Mouse (Mus musculus) right cerebral cortex, postnatal 14 days (tissue): ENCODE data around the gene Gamt.

Source experiments
- DNase-seq: peaks from one replicate; pipeline ENCODE4 v3.0.0; 2022

The Gamt gene

DNA sequence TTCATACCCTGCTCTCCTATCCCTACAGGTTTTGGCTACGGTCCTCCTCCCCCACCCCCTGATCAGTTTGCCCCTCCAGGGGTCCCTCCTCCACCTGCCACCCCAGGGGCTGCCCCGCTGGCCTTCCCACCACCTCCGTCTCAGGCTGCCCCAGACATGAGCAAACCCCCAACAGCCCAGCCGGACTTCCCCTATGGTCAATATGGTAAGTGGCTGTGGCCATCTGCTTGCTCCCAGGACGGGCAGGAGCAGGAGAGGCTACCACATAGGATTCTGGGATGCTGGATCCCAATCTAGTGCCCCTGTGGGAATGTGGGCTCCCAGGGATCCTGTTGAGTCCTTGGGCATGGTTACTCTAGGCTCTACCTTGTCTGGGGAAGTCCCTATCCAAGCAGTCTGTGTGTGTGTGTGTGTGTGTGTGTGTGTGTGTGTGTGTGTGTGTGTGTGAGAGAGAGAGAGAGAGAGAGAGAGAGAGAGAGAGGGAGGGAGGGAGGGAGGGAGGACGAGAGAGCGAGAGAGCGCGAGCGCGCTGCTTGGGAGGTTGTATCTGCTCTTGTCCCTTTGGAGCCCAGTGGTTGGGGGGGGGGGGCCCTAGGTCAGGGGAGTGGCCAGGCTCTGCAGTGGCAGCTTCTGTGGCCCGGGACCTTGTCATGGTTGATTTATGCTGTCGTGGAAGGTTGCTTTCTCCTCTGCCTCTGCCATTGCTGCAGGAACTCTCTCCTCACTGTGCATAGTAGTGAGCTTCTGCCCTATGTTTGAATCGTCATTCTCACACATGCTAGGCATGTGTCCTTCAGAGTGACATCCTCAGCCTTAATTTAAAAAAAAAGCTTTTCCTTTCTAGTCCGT, 24.6 kb upstream of the Gamt start:
- no peak for DNase-seq

DNA sequence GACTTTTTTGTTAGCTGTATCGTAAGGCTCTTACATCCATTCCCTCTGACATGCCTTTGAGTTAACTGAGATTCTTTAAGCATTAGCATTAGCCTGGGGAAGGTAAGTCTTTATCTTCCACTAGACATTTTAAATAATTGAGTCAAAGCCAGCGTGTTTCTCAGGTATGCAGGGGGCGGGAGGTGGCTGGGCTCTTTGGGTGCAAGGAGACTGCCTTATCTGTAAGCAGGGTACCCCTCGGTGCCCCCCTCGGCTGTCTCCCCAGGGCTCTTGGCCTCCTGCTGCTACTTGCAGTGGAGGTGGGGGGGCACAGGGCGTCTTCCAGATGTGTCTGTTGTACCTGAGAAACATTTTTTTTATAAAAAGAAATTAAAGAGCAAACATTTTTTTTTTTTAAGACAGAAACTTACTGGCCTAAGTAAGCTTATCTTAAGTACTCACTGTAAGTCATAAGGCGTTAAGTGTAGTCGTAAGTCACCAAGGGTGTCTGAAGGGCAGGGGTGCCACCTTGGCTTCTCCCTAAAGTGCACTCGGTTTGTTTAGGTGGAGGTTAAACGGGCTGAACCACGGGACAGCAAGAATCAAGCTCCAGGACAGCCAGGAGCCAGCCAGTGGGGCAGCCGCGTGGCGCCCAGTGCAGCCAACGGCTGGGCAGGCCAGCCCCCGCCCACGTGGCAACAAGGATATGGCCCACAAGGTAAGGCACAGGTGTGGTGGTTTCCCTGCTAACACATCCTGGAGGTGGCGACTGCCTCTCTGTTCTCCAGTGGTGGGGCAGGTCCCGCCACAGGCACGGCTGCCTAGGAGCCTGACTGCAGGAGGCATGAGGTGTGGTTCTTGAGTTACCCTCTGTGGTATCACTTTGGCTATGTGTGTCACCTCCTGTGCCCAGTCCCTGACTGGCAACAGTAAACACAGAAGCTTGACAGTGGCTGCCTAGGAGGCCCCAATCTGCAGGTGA, 21.9 kb upstream of the Gamt start:
- no peak for DNase-seq

DNA sequence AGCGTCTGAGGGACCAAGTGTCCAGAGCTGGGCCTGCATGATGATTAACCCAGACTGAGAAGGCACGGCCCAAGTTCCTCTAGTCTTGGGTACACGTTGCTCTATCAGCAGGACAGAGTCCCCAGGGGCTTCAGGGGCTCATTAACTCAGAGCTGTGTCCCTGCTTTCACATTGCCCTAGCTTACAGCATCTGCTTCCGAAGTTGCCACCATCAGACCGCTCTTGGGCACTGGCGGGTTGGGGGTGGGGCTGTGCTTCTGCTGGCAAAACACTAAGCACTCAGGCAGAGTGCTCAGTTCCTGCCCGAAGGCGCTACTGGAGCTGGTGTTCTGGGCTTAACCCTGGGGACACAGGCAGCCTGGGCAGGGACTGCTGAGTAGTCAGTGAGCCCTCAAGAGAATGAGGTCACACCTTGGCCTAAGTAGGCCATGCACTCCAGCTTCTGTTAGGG, 21.1 kb upstream of the Gamt start:
- peak; percentile 40 for DNase-seq

DNA sequence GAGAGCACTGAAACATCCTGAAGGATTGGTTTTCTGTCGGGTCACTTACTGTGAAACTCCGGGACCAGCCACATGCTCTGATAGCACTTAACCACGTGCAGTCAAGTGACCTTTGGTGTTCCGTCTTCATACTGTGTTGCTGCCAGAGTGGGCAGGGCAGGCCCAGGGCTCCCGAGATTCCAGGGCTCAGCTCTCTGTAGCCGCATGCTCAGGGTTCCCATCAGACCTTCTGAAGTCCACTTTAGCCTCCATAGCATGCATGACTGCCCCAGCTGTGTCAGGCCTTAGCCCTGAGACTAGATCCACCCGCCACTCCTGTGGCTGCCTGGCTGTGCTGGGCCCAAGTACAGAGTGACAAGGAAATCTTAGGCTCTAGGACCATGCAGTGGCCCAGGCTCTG, 20.5 kb upstream of the Gamt start:
- DNase-seq, result no peak

DNA sequence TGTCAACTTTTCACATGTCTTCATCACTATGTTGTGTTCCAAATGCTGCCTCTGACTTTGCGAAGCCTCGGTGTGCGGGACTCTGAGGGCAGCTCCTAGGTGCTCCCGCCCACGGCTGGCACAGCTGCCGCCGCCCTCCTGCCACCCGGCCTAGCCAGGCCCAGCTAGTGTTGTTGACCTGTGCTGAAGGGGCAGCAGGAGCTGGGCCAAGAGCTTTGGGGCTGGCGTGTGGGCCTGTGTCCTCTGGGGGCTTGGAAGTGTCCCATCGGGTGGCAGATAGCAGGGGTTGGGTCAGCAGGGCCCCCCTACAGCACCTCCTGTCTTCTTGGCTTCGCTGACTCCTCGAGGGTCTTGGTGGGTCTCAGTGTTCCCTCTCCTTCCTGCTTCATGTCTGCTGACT, 18.5 kb upstream of the Gamt start:
- no peak for DNase-seq

DNA sequence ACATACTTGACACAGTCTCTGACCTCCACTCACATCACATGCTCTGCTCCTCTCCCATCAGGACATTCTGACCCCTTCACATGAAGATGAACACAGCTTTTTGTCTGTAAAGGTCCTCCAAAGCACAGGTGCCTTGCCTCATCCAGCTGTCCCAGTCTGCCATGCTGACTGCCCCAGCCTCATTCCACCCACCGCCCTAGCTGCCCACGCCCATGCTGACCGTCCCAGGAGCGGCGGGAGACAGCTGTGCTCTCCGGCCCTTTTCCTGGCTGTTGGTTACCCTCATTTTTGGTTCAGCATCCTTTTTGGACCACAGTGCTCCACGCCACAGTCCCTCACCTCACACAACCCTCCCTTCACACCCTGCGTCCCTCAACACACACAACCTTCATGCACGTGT, 17.6 kb upstream of the Gamt start:
- DNase-seq, result no peak

DNA sequence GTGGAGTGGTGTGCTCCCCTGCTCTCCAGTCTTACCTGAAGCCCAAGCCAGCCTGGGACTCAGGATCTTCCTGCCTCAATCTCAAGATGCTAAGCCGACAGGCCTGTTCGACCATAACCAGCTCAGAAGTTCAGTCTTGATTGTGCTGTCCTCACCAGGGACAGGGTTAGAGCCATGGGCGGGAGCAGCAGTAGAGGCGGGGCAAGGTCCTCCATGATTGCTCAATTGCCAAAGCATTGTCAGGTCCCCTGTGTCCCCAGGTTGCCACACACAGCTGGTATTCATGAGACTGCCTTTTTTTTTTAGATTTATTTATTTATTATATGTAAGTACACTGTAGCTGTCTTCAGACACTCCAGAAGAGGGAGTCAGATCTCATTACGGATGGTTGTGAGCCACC, 15.4 kb upstream of the Gamt start:
- DNase-seq, result no peak

DNA sequence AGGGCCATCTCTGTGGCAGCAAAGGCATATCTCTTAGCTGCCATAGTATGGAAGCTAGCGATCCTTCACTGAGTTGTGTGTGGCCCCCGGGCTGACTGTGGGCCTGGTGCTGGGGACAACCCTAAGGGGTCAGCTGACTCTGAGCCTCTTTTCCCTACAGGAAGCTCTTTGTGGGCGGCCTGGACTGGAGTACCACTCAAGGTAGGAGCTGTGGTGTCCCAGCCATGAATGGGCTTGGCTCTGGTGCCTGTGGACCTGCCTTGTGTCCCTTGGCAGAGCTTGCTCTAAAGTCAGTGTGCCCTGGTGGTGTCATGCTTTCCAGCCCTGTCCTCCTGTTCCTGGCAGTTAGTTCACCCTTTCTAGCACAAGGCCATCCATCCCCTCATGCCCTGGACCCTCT, 13.0 kb upstream of the Gamt start:
- no peak for DNase-seq

DNA sequence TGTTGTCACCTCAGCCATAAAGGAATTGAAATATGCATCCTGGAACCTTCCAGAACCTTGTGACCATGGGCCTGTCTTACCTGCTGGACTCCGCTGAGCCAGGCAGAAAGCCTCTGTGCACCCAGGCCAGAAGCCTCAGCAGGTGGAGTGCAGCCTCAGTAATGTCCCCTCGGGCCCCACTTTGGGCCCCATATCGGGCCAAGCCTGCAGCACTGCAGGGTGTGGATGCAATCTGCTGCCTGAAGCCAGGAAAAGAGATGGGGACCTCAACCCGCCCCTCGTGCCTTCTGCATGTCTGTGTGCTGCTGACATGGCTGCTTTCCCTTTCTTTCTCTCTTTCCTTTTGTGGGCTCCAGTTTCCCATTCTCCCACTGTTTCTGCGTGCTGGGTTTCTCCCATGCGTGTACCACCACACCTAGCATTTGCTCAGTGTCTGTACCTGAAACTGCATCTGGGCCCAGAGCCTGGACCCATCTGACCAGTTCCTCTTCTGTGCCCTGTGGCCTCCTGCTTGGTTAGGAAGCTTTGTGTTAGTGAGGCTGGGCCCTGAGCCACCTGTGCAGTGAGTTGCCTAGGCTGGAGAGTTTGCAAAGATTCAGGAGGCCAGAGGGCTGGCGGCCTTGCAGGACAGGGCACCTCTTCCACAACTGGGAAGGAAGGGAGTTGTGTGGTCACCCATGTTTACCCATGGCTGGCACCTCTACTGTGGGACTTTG, 11.2 kb upstream of the Gamt start:
- DNase-seq, result no peak

DNA sequence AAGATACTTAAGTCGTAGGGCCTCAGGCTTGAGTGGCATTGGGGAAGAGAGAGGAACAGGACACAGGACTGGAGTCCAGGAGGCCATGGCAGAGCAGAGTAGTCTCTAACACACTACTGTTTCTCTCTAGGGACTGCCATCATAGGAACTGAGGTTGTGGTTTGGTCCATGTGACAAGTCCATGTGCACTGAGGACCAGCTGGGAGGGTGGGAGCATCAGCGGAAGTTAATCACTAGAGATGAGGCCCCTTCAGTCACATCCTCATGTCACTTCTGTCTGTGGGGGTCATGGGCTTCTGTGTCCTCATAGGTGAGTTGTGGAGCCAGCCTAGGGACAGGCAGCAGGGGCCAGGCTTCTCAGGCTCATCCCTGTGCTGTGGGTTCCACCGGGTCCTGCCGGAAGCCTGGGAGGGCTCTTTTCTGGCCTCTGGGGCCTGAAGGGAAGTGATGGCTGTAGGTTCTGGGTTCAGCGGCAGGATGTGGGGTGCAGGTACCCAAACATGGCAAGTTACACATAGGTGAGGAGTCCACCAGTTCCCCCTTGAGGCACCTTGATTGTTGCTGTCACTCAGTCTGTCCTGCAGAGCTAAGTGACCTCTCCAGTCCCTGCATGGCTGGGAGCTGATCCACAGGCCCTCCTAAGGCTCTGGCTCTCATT, 10.5 kb upstream of the Gamt start:
- DNase-seq, result no peak

DNA sequence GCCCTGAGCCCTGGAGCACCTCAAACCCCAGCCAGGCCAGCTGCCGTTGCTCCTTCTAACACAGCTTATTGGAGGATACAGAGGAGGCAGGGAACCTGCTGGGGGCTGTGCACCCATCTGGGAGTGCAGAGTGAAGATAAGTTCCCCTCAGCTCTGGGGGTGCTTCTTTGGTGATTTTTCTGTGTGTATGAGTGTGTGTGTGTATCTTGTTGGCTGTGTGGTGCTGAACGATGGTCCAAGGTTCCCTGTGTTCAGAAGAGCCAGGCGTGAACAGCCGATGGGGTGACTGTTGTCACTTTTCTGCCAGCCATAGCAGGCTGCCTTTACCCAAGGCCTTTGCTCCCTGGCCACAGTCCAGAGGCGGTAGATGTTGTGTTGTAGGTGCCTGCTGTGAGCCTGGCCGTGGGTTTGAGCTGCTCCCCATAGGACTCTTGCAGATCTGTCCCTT, 9.9 kb upstream of the Gamt start:
- no peak for DNase-seq

DNA sequence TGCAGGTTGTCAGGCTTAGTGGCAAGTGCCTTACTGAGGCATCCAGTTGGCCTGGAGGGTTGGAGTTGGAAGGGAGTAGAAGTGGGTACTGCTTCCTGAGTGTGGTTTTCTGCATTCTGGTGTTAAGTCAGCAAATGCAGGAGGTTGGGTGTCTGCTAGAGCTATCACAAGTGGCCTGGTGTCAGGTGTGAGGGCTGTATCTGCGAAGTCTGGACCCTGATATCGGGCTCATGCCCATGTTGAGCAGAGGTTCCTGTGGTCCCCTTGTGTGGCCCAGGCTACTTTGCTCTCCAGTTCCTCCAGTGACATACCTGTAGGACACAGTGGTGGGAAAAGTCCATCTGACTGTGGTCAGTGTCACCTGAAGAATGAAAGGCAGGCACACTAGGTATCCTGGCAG, 9.3 kb upstream of the Gamt start:
- DNase-seq, result no peak

DNA sequence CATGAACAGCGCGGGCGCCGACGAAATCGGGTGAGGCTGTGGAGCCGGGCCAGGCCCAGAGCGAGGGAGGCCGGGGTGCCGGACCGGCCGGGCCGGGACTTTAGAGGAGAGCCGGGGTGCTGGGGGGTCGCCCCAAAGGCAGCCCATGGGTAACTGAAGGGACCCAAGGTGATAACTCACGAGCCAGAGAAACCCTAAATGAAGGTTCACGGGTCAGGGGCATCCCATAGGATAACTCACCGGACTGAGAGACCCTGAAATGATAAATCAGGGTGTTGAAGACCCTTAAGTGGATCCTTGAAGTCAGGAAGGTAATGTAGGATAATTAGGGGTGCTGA, 4.3 kb upstream of the Gamt start:
- no peak for DNase-seq

DNA sequence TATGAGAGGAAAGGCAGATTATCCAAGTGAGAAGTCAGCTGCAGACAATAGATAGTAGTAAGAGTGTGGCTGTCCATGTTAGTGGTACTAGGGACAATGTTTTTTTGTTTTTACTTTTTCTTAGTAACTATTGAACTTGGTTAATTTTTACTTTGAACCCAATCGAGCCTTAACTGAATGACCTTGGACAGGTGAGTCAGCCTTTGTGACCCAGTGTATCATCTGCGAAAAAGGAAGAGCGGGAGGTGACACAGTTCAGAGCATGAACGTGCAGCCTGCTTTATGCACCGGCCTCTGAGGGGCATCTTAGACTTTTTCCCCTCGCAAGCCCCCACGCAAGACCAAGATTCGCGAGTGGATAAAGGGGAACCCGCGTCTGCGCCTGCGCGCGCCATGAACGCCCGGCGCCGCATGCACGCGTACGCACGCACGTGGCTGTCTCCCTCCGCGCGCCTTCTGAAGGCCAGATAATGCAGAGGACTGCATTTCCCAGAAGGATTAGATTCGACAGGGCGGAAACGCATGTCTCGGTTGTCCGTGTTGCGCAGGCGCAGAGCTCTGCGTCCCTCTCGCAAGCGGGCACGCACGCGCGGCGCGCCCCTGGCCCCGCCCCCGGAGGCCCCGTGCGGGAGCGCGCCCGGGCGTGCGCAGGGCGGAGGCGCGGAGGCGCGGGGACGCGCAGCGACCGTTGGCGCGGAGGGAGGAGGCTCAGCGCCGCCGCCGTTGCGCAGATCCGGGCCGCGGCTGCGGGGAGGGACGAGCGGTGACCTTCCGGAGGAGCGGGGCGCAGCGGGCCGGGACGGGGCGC, 3.7 kb upstream of the Gamt start:
- DNase-seq, result peak; percentile 100

DNA sequence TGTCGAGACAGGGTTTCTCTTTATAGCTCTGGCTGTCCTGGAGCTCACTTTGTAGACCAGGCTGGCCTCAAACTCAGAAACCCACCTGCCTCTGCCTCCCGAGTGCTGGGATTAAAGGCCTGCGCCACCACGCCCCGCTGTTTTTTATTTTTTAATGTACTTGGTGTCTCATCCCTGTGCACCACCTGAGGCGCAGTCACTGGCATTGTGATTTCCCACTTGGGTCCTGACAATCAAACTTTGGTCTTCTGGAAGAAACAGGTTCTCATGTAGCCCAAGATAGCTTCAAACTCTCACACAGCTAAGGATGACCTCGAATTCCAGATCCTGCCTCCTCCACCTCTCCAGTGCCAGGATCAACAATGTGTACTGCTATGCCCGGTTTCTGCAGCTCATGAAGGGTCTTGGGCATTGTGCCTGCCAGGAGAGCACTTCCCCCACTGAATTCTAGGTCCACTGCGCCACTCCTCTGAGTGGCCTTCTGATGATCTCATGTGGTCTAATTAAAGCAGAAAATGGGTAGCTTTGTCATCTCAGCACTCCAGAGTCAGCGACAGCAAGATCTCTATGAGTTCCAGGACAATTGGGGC, 2.1 kb upstream of the Gamt start:
- DNase-seq, result no peak

DNA sequence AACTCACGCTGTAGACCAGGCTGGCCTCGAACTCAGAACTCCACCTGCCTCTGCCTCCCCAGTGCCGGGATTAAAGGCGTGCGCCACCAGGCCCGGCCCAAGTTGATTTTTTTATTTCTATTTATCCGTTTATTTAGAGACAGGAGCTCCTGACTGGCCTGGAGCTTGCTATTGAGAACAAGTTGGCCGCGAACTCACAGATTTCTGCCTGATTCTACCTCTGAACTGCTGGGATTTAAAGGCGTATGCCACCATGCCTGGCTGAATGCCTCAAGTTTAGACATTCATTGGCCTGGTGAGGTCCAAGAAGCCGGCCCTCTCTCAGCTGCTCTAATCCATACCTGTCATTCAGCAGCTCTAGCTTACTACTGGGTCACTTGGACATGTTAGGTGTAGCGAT, 1.4 kb upstream of the Gamt start:
- no peak for DNase-seq

DNA sequence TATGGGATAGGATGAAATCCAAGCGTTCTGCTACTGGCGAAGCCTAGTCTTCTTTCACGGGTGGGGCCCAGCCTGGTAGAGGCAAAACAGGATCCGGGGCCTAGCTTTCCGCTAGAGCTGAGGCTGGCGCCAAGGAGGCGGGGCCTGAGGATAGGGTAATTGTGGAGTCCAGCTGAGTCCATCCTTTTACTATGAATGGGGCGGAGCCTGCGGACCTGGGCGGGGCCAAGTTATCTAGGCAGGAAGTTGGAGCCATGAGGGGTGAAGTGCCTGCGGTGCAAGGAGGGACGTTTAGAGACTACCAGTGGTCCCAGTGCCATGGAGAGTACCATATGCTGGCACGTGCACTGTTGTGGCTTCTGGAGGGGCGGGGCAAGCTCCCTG, 765 bp upstream of the Gamt start:
- DNase-seq, result peak; percentile 86

DNA sequence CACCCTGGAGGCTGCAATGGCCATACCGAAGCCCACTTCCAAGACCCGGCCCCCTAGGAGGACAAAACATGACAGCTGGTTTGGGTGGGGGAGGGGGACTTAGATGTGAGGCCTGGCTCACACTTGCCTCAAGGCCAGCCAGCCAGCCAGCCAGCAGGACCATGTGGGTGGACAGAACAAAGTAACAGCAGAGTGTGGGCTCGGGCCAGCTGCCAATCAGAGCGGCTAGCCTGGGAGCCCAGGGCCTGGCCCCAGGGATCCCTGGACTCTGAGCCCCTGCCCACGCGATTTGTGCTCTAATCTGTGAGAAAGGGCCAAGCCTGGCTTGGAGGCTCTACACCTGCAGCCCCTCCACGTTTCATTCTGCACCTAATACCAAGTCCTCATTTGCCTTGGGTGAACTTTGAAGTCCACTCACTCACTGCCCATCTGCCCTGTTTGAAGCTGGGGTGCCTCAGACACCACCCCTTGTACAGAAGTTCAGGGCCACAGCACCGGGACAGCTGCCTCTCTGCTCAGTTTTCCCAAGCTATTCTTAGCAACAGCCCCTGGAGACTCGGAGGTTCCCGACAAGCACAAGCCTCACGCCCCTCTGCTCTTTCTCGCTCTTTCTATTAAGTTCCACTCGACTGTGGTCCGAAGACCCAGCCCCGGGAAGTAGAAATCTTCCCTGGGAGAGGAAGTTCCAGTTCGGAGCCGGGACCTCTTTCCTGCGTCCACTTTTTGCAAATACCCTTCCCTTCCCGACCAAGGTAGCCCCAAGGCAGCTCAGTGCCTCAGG, 761 bp downstream of the Gamt start:
- DNase-seq, result peak; percentile 68

DNA sequence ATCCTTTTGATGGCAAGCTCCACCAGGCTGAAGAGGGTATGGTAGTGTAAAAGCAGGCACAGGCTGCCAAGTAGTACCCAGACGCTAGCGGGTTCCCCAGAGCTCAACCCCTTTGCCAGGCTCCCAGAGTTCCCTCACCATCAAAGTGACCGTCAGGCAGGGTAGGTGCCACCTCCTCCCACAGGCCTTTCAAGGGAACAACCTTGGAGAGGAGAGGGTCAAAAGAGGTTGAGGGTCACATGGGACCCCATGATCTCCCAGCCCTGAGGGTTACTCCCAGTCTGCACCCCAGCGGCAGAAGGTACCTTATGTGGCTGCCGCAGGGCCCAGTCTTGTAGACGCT, 1.4 kb downstream of the Gamt start:
- DNase-seq, result no peak

DNA sequence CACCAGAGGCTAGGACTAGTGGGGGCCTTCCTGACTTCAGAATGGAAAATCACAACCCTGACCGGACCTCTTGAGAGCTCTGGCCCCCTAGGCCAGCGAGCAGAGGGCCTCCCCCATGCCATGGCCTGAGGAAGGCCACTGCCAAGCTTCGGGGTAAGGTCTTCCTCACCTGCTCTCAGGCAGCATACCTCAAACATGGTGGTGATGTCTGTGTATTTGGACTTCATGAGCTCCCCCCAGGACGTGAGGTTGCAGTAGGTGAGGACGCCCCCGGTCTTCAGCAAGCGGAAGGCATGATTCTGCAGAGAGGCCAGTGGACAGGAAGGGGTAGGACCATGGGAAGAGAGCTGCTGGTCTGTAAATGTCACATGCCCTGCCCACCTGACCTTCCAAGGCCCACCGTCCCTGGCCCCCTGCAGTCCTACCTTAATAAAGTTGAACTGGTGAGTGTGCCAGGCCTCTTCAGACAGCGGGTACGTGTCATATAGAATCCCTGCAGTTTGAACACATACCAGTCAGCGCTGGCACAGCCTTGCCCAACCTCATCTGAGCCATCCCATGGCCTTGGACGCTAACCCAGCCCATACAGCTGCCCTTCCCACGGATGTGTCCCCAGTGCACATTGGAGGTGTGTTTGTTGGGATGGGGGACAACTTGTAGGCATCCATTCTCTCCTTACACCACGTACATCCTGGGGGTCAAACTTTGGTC, 1.9 kb downstream of the Gamt start:
- no peak for DNase-seq
